8 mouse cellular contexts compared by ENCODE assay signal in genomic region chr14:76623371-76623988, GRCm38 (mm10).
DNase-seq lines count a peak whose midpoint lies in the region; ATAC-seq lines count a peak whose summit lies in the region.

No protein-coding gene starts in this region.

- H3K4me1 ChIP-seq in heart, embryonic 14.5 days (ENCODE audit: control insufficient read depth in 2 of 2, insufficient read depth in 2 of 2, low read length in 2 of 2): peaks cover 39 to 45% of the 10 kb centered on the region in 2 experiments
- H3K4me1 ChIP-seq in embryonic facial prominence, embryonic 12.5 days: peaks cover 46% of the 10 kb centered on the region
- H3K4me1 ChIP-seq in limb, embryonic 10.5 days: peaks cover 64% of the 10 kb centered on the region
- H3K4me1 ChIP-seq in midbrain, embryonic 15.5 days: peaks cover 37% of the 10 kb centered on the region

- no peaks in the 10 kb centered on the region for H3K27me3 ChIP-seq in heart, embryonic 14.5 days (ENCODE audit: control insufficient read depth, insufficient read depth, low read length)
- no peaks in the 10 kb centered on the region for H3K27me3 ChIP-seq in embryonic facial prominence, embryonic 12.5 days
- H3K27me3 ChIP-seq in limb, embryonic 10.5 days (ENCODE audit: low read depth, poor library complexity, severe bottlenecking): no peaks in the 10 kb centered on the region
- H3K27me3 ChIP-seq in midbrain, embryonic 15.5 days (replicated peaks): no peaks in the 10 kb centered on the region

- WGBS in heart, embryonic 14.5 days: 33% methylated on average over 10 of the region's 10 CpGs
- WGBS in embryonic facial prominence, embryonic 12.5 days: 27% methylated on average over 10 of the region's 10 CpGs
- 11% methylated on average over 10 of the region's 10 CpGs for WGBS in limb, embryonic 10.5 days
- WGBS in midbrain, embryonic 15.5 days: 33% methylated on average over 10 of the region's 10 CpGs

- no peak for DNase-seq in heart, postnatal 4 days
- DNase-seq in limb, embryonic 10.5 days (ENCODE audit: low spot score): peak; percentile 65
- no peak for DNase-seq in ovary, postnatal 14 days (ENCODE audit: low spot score)
- DNase-seq in urinary bladder, postnatal 4 days (ENCODE audit: low spot score in 2 of 2): no peak

- no peaks in the 10 kb centered on the region for H3K36me3 ChIP-seq in heart, embryonic 14.5 days (ENCODE audit: control insufficient read depth, insufficient read depth, low read length)
- no peaks in the 10 kb centered on the region for H3K36me3 ChIP-seq in embryonic facial prominence, embryonic 12.5 days
- no peaks in the 10 kb centered on the region for H3K36me3 ChIP-seq in limb, embryonic 10.5 days
- no peaks in the 10 kb centered on the region for H3K36me3 ChIP-seq in midbrain, embryonic 15.5 days (replicated peaks)

- H3K4me2 ChIP-seq in heart, embryonic 14.5 days (ENCODE audit: low read length): no peak overlapping the region; the same call in 1 of the 2 replicates
- H3K4me2 ChIP-seq in embryonic facial prominence, embryonic 12.5 days (replicated peaks): no peak overlapping the region
- H3K4me2 ChIP-seq in midbrain, embryonic 15.5 days: no peak overlapping the region

- ATAC-seq in heart, embryonic 14.5 days (ENCODE audit: insufficient number of reproducible peaks, insufficient read depth, low FRiP score, low read depth): no peak
- no peak for ATAC-seq in embryonic facial prominence, embryonic 12.5 days (ENCODE audit: insufficient number of reproducible peaks, insufficient read depth, low FRiP score, low TSS enrichment)
- peak; percentile 18; the same call in 1 of the 2 replicates for ATAC-seq in midbrain, embryonic 15.5 days (replicated peaks)
- ATAC-seq in inflammation-experienced regulatory T-cells, adult 6 months: no peak

- no peak overlapping the region for H3K4me3 ChIP-seq in heart, embryonic 14.5 days (ENCODE audit: control insufficient read depth in 1 of 2, insufficient read depth in 1 of 2, low read depth in 1 of 2, low read length in 2 of 2)
- H3K4me3 ChIP-seq in embryonic facial prominence, embryonic 12.5 days: no peak overlapping the region
- peak overlapping the region; percentile 33 for H3K4me3 ChIP-seq in limb, embryonic 10.5 days
- no peak overlapping the region for H3K4me3 ChIP-seq in midbrain, embryonic 15.5 days

- 0 out of 2 replicates have a peak overlapping the region, but pooled peaks have one; percentile 1 for H3K9ac ChIP-seq in heart, embryonic 14.5 days (ENCODE audit: low read length)
- no peak overlapping the region for H3K9ac ChIP-seq in embryonic facial prominence, embryonic 12.5 days
- no peak overlapping the region for H3K9ac ChIP-seq in midbrain, embryonic 15.5 days

- no peaks in the 10 kb centered on the region for H3K9me3 ChIP-seq in heart, embryonic 14.5 days (ENCODE audit: control insufficient read depth, low read length)
- no peaks in the 10 kb centered on the region for H3K9me3 ChIP-seq in embryonic facial prominence, embryonic 12.5 days
- no peaks in the 10 kb centered on the region for H3K9me3 ChIP-seq in limb, embryonic 10.5 days (replicated peaks)
- H3K9me3 ChIP-seq in midbrain, embryonic 15.5 days: no peaks in the 10 kb centered on the region

- peak overlapping the region; percentile 39 to 53; a peak in 3 of 4 replicates for H3K27ac ChIP-seq in heart, embryonic 14.5 days (replicated peaks in 1 of 2; ENCODE audit: control insufficient read depth in 1 of 2, insufficient read depth in 1 of 2, low read depth in 2 of 2, low read length in 2 of 2)
- H3K27ac ChIP-seq in embryonic facial prominence, embryonic 12.5 days: peak overlapping the region; percentile 82
- H3K27ac ChIP-seq in limb, embryonic 10.5 days: peak overlapping the region; percentile 94
- peak overlapping the region; percentile 73 for H3K27ac ChIP-seq in midbrain, embryonic 15.5 days
